Mouse (Mus musculus): ENCODE results near the gene Sgo2b.
"Not testable (repeated sequence)": the region's sequence is repeated elsewhere in the genome, so short reads cannot be mapped to it uniquely, and the experiment has no call there.

The Sgo2b gene

GRCm38 (mm10) chr8:63951626-63952377 is at the start of gene Sgo2b:
Gene Sgo2b (minus strand): TSS chr8:63952248.
- in situ Hi-C loops (cut with MboI, MseI) = loop anchor here (10.0 kb wide), 1 partner anchor 567 kb away; no protein-coding TSS in a partner anchor

GRCm38 (mm10) chr8:63970612-63971391 is 18.8 kb upstream of the Sgo2b start:
- in situ Hi-C loops (cut with MboI, MseI) = not testable (repeated sequence)

- in situ Hi-C loops (cut with MboI, MseI) = no loop called here
These were observed 9.2 kb upstream of the Sgo2b start for GRCm38 (mm10) chr8:63961032-63961785.

GRCm38 (mm10) chr8:63953802-63954201 is 1.8 kb upstream of the Sgo2b start:
- in situ Hi-C loops (cut with MboI, MseI) = loop anchor here (10.0 kb wide), 1 partner anchor 569 kb away; no protein-coding TSS in a partner anchor

GRCm38 (mm10) chr8:63933171-63933570 is 18.9 kb downstream of the Sgo2b start:
- in situ Hi-C loops (cut with MboI, MseI) = loop anchor here (25.0 kb wide), 1 partner anchor 1929 kb away; no protein-coding TSS in a partner anchor

- in situ Hi-C loops (cut with MboI, MseI) = loop anchor here (25.0 kb wide), 1 partner anchor 1933 kb away; no protein-coding TSS in a partner anchor
These were observed 22.5 kb downstream of the Sgo2b start for GRCm38 (mm10) chr8:63929301-63930097.

GRCm38 (mm10) chr8:63921257-63921960 is 30.6 kb downstream of the Sgo2b start:
- in situ Hi-C loops (cut with MboI, MseI) = no loop called here

- in situ Hi-C loops (cut with MboI, MseI) = no loop called here
These were observed 57.0 kb downstream of the Sgo2b start for GRCm38 (mm10) chr8:63895096-63895495.

- in situ Hi-C loops (cut with MboI, MseI) = no loop called here
These were observed 73.7 kb downstream of the Sgo2b start for GRCm38 (mm10) chr8:63878353-63878752.

- in situ Hi-C loops (cut with MboI, MseI) = no loop called here
These were observed 74.7 kb downstream of the Sgo2b start for GRCm38 (mm10) chr8:63877393-63877792.

GRCm38 (mm10) chr8:63876949-63877348 is 75.1 kb downstream of the Sgo2b start:
- in situ Hi-C loops (cut with MboI, MseI) = no loop called here
